9 mouse cellular contexts compared by ENCODE assay signal in genomic region chr3:96953489-96954233, GRCm38 (mm10). TPM values are rescaled to one million over a fixed set of nuclear protein-coding genes. Genes with fewer than 3 reads are reported as not detected.
DNase-seq lines count a peak whose midpoint lies in the region; ATAC-seq and TF ChIP-seq lines count a peak whose summit lies in the region.
"Had no signal": no experiment of that assay in that cellular context is flagged by ENCODE, and none has a peak within 500 bp of the region (broad histone marks: within the 10 kb centered on the region; RNA-seq: fewer than 3 reads in every experiment).

No protein-coding gene starts in this region.

- H3K9me3 ChIP-seq in liver, embryonic 13.5 days (replicated peaks) = no peaks in the 10 kb centered on the region
- H3K9me3 ChIP-seq in liver, embryonic 11.5 days (ENCODE audit: control insufficient read depth, low read length) = no peaks in the 10 kb centered on the region
- no peaks in the 10 kb centered on the region for H3K9me3 ChIP-seq in liver, postnatal 0 days (ENCODE audit: low read length)

- WGBS in liver, embryonic 13.5 days (ENCODE audit: insufficient replicate concordance) = 33% methylated on average over 14 of the region's 14 CpGs
- 50% methylated on average over 14 of the region's 14 CpGs for WGBS in liver, embryonic 11.5 days
- 47% methylated on average over 14 of the region's 14 CpGs for WGBS in liver, postnatal 0 days (ENCODE audit: insufficient replicate concordance)

- no peak overlapping the region; the same call in 1 of the 2 replicates for H3K27ac ChIP-seq in liver, embryonic 13.5 days
- no peak overlapping the region for H3K27ac ChIP-seq in liver, embryonic 11.5 days (ENCODE audit: low read depth, low read length)
- H3K27ac ChIP-seq in liver, postnatal 0 days (ENCODE audit: low read depth) = no peak overlapping the region; the same call in 1 of the 2 replicates

- H3K36me3 ChIP-seq in liver, embryonic 13.5 days = no peaks in the 10 kb centered on the region
- no peaks in the 10 kb centered on the region for H3K36me3 ChIP-seq in liver, embryonic 11.5 days (ENCODE audit: control insufficient read depth, insufficient read depth, low read length)
- no peaks in the 10 kb centered on the region for H3K36me3 ChIP-seq in liver, postnatal 0 days (replicated peaks; ENCODE audit: insufficient read depth, low read length)

- no peaks in the 10 kb centered on the region for H3K27me3 ChIP-seq in liver, embryonic 13.5 days
- H3K27me3 ChIP-seq in liver, embryonic 11.5 days (replicated peaks; ENCODE audit: control insufficient read depth, insufficient read depth, low read length) = no peaks in the 10 kb centered on the region
- no peaks in the 10 kb centered on the region for H3K27me3 ChIP-seq in liver, postnatal 0 days (ENCODE audit: insufficient read depth, low read length)

- no peak for TF ChIP-seq CTCF in liver, postnatal 0 days (IDR thresholded peaks at IDR 0.05; ENCODE audit: low read depth)

- no peak overlapping the region for H3K4me2 ChIP-seq in liver, embryonic 13.5 days
- no peak overlapping the region for H3K4me2 ChIP-seq in liver, embryonic 11.5 days
- H3K4me2 ChIP-seq in liver, postnatal 0 days (ENCODE audit: low read depth, low read length) = no peak overlapping the region

- 0 out of 2 replicates have a peak, but pooled peaks have one; percentile 23 for ATAC-seq in liver, embryonic 13.5 days (ENCODE audit: low read depth)
- no peak; the same call in 1 of the 2 replicates for ATAC-seq in liver, embryonic 11.5 days (replicated peaks; ENCODE audit: low FRiP score)
- ATAC-seq in liver, postnatal 0 days = peak; percentile 43

- no peak overlapping the region for H3K9ac ChIP-seq in liver, embryonic 13.5 days
- H3K9ac ChIP-seq in liver, embryonic 11.5 days (ENCODE audit: low read depth, low read length) = no peak overlapping the region
- no peak overlapping the region for H3K9ac ChIP-seq in liver, postnatal 0 days (replicated peaks)

- TF ChIP-seq EP300 in liver, postnatal 0 days (IDR thresholded peaks at IDR 0.05; ENCODE audit: low read depth) = no peak

- no peak for DNase-seq in liver, embryonic 13.5 days
- DNase-seq in liver, embryonic 11.5 days (ENCODE audit: low spot score) = no peak
- peak; percentile 35 to 46 for DNase-seq in heart, postnatal 10 days
- no peak for DNase-seq in liver, postnatal 0 days
- peak; percentile 14 for DNase-seq in yolk sac, embryonic 10.5 days (ENCODE audit: low spot score)
- no peak for DNase-seq in left cerebral cortex, adult 9 months (ENCODE audit: low spot score in 2 of 2)
- no peak for DNase-seq in thymus, postnatal 25 days
- DNase-seq in cerebellum, postnatal 25 days = no peak

- H3K4me3 ChIP-seq in liver, embryonic 13.5 days (replicated peaks) = no peak overlapping the region
- H3K4me3 ChIP-seq in liver, embryonic 11.5 days (ENCODE audit: low read depth, low read length) = no peak overlapping the region
- no peak overlapping the region for H3K4me3 ChIP-seq in liver, postnatal 0 days (ENCODE audit: low read depth, low read length)

- no peaks in the 10 kb centered on the region for H3K4me1 ChIP-seq in liver, embryonic 13.5 days (replicated peaks)
- no peaks in the 10 kb centered on the region; the same call in 1 of the 2 replicates for H3K4me1 ChIP-seq in liver, embryonic 11.5 days (replicated peaks; ENCODE audit: control insufficient read depth, insufficient read depth, low read length)
- no peaks in the 10 kb centered on the region for H3K4me1 ChIP-seq in liver, postnatal 0 days (ENCODE audit: insufficient read depth)

- intact Hi-C loops in heart, postnatal 10 days (cut with DNase I) = no loop called here

RNA-seq across cellular contexts. Expression of gene Gja8, which starts 27.8 kb away (rescaled TPM):
- not detected in 2 replicates for polyA plus RNA-seq in liver, embryonic 13.5 days (2015; fragmentation: Nextera tagmentation; extraction: Ambion mirVana)
- not detected in 2 replicates for polyA plus RNA-seq in liver, embryonic 11.5 days (2014; fragmentation: Nextera tagmentation; extraction: Ambion mirVana)
- total RNA-seq in heart, postnatal 10 days (2021) = not detected
- polyA plus RNA-seq in liver, postnatal 0 days (2015; fragmentation: Nextera tagmentation; extraction: Ambion mirVana) = not detected in 2 replicates
- polyA plus RNA-seq: large intestine, adult 2 months had no signal

RNA-seq across cellular contexts. Expression of gene Gpr89, which starts 48.5 kb away (rescaled TPM):
- 31.0 and 31.7 TPM in 2 replicates for polyA plus RNA-seq in liver, embryonic 13.5 days (2015; fragmentation: Nextera tagmentation; extraction: Ambion mirVana)
- 50.2 and 53.0 TPM in 2 replicates for polyA plus RNA-seq in liver, embryonic 11.5 days (2014; fragmentation: Nextera tagmentation; extraction: Ambion mirVana)
- total RNA-seq in heart, postnatal 10 days (2021) = 10 to 100 TPM; 20.5 to 23.8 TPM
- 20.0 and 21.1 TPM in 2 replicates for polyA plus RNA-seq in liver, postnatal 0 days (2015; fragmentation: Nextera tagmentation; extraction: Ambion mirVana)

RNA-seq across cellular contexts. Expression of gene Gja5, which starts 49.2 kb away (rescaled TPM):
- 2.4 and 2.5 TPM in 2 replicates for polyA plus RNA-seq in liver, embryonic 13.5 days (2015; fragmentation: Nextera tagmentation; extraction: Ambion mirVana)
- 1.8 and 2.2 TPM in 2 replicates for polyA plus RNA-seq in liver, embryonic 11.5 days (2014; fragmentation: Nextera tagmentation; extraction: Ambion mirVana)
- total RNA-seq in heart, postnatal 10 days (2021) = 10 to 100 TPM; 22.9 to 24.2 TPM
- 1.4 TPM in 2 replicates for polyA plus RNA-seq in liver, postnatal 0 days (2015; fragmentation: Nextera tagmentation; extraction: Ambion mirVana)

Comparison
In these comparisons a context has a peak if more than half of its experiments do, and no peak if none do; other contexts are left out.
1. DNase-seq: peak in heart, postnatal 10 days (2 of 2) and yolk sac, embryonic 10.5 days (single experiment); none in liver, embryonic 13.5 days (single experiment), liver, embryonic 11.5 days (single experiment), liver, postnatal 0 days (single experiment), left cerebral cortex, adult 9 months (0 of 2), thymus, postnatal 25 days (single experiment) and cerebellum, postnatal 25 days (0 of 2).